Mouse (Mus musculus): ENCODE data around the gene Paqr6. TPM values are rescaled to one million over a fixed set of nuclear protein-coding genes. Genes with fewer than 3 reads are reported as not detected.

The Paqr6 gene
- polyA plus RNA-seq, 1 experiment from 2014 or later: 1.9 TPM

- Histone ChIP-seq H3K4me3 (no peak overlapping the region), H3K4me2 (no peak overlapping the region), H3K4me1 (replicated peaks) (no peaks in the 10 kb centered on the region), H3K27ac (replicated peaks) (no peak overlapping the region), H3K27me3 (no peaks in the 10 kb centered on the region), H3K9ac (no peak overlapping the region), H3K36me3 (no peaks in the 10 kb centered on the region), H3K9me3 (no peaks in the 10 kb centered on the region)
- WGBS: 73% methylated on average over 2 of the region's 2 CpGs
- no peak for ATAC-seq (ENCODE audit: low FRiP score, low read depth)
These were observed 34.3 kb downstream of the Paqr6 start for GRCm38 (mm10) chr3:88398666-88399065.

GRCm38 (mm10) chr3:88403522-88404230 is 39.3 kb downstream of the Paqr6 start:
- Histone ChIP-seq H3K27me3 (no peaks in the 10 kb centered on the region), H3K36me3 (no peaks in the 10 kb centered on the region), H3K4me2 (no peak overlapping the region), H3K27ac (replicated peaks) (no peak overlapping the region), H3K9ac (no peak overlapping the region), H3K4me3 (no peak overlapping the region), H3K9me3 (no peaks in the 10 kb centered on the region), H3K4me1 (replicated peaks) (0 out of 2 replicates have a peak, but pooled peaks cover 3% of the 10 kb centered on the region)
- ATAC-seq (ENCODE audit: low FRiP score, low read depth): no peak
- 94% methylated on average over 10 of the region's 10 CpGs for WGBS

DNA sequence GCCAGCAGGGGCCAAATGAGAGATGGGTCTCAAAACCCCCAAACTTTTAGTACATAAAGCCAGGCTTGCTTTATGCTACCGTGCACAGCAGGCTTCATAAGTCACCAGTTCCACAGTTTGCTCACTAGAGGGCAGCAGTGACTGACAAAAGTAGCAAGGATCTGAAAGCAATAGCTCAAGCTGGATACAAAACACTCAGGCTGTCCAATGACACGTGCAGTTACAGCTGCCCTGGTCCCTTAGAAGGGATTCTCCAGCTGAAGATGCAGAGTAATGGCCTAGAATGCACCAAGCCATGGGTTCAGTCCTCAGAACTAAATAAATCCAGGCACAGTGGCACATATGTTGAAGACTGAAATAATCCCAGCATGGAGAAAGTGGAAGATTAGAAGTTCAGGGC is 42.7 kb downstream of the Paqr6 start:
- no peaks in the 10 kb centered on the region for H3K27me3 ChIP-seq
- H3K9me3 ChIP-seq: no peaks in the 10 kb centered on the region
- H3K36me3 ChIP-seq: peaks cover 7% of the 10 kb centered on the region; the same call in 1 of the 2 replicates
- H3K27ac ChIP-seq (replicated peaks): no peak overlapping the region
- ATAC-seq (ENCODE audit: low FRiP score, low read depth): peak; percentile 57; the same call in 1 of the 2 replicates
- H3K9ac ChIP-seq: no peak overlapping the region
- WGBS: 0% methylated on average over 2 of the region's 2 CpGs
- H3K4me3 ChIP-seq: no peak overlapping the region
- no peak overlapping the region for H3K4me2 ChIP-seq
- peaks cover 21% of the 10 kb centered on the region for H3K4me1 ChIP-seq (replicated peaks)

DNA sequence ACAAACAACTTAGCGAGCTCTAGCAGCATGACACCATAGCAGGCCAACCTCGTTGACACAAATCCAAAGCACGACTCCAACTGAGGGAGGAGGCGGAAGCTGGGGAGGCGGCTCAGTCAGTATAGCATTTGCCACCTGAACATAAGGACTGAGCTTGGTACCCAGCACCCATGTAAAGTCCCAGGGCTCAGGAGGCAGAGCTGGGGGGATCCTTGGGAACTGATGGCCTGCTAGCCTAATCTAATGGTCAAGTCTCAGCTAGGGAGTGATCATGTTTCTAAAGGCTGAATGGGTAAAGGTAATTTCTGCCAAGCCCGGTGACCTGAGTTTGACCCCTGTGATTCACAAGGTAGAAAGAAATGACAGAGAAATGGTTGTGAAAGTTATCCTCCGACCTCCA is 43.1 kb downstream of the Paqr6 start:
- H3K36me3 ChIP-seq: peaks cover 11% of the 10 kb centered on the region
- H3K4me2 ChIP-seq: no peak overlapping the region
- H3K4me3 ChIP-seq: no peak overlapping the region
- H3K9ac ChIP-seq: no peak overlapping the region
- no peaks in the 10 kb centered on the region for H3K27me3 ChIP-seq
- WGBS: 62% methylated on average over 7 of the region's 7 CpGs
- H3K9me3 ChIP-seq: no peaks in the 10 kb centered on the region
- no peak for ATAC-seq (ENCODE audit: low FRiP score, low read depth)
- H3K27ac ChIP-seq (replicated peaks): no peak overlapping the region
- H3K4me1 ChIP-seq (replicated peaks): peaks cover 21% of the 10 kb centered on the region

DNA sequence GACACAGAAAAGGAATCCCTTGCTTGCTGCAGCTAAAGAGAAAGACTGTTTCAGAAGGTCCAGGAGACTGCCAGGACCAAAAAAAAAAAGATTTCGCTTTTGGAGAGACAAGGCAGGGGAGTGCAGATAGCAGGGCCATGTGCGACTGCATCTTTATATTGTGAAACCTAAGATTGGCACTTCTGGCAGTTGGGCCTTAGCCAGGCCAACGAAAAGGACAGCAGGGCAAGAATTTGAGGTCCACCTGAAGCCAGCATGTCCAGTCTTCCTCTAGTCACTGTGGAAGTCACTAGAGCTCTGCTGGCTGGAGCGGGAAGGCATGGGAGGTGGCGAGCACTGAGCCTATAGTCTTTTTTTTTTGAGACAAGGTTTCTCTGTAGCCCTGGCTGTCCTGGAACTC is 44.6 kb downstream of the Paqr6 start:
- H3K27me3 ChIP-seq: no peaks in the 10 kb centered on the region
- H3K4me3 ChIP-seq: peak overlapping the region; percentile 58; the same call in 1 of the 2 replicates
- peak overlapping the region; percentile 62; the same call in 1 of the 2 replicates for H3K9ac ChIP-seq
- H3K36me3 ChIP-seq: peaks cover 17% of the 10 kb centered on the region
- ATAC-seq (ENCODE audit: low FRiP score, low read depth): no peak
- H3K4me1 ChIP-seq (replicated peaks): peaks cover 21% of the 10 kb centered on the region
- no peaks in the 10 kb centered on the region for H3K9me3 ChIP-seq
- no peak overlapping the region for H3K27ac ChIP-seq (replicated peaks)
- peak overlapping the region; percentile 66 for H3K4me2 ChIP-seq
- WGBS: 72% methylated on average over 5 of the region's 5 CpGs

DNA sequence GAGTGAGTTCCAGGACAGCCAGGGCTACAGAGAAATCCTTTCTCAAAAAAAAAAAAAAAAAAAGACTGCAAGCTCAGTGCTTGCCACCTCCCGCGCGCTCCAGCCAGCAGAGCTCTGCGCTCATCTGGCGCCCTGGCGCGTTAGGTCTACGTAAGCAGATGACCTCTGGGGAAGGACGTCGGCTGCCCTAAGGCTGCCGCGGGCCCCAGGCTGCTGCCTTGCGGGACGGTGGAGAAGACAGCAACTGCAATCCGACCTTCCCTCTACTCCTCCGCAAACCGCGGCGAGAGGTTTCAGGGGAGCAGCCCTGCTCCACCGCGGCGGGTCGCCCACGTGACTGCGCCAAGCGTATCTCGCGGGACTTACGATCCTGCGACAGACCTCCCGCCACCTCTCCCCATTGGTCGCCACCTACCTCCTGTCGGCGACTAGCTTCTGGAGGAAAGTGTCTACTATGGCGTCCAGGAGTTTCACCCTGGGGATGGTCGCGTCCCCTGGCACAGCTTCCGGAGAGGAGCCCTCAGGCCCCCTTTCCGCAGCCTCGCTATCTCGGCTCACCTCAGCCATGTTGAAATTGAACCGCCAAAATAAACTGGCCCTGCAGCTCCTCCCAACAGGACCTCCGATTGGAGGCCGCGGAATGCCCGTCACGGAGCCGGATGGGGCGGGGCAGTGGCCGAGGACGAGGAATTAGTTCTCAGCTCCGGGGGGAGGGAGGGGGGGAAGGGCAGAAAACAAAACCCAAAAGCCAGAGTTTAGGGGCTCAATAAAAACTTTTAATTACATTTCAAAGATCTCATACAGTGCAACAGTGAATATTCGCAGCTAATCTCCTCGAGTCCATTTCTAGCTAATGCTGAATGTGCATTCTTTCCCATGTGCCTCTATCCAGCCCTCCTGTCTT is 45.6 kb downstream of the Paqr6 start, which contains the start of gene Pmf1:
TSS of gene Pmf1 (minus strand) at position 591 of the 904 bp plus-strand sequence.
- Histone ChIP-seq H3K9ac (peak within 1 kb of the TSS; percentile 62), H3K36me3 (peaks cover 27% of the 10 kb centered on the region), H3K4me3 (peak within 1 kb of the TSS; percentile 58), H3K27me3 (no peaks in the 10 kb centered on the region), H3K9me3 (no peaks in the 10 kb centered on the region), H3K4me1 (replicated peaks) (peaks cover 21% of the 10 kb centered on the region), H3K27ac (replicated peaks) (peak within 1 kb of the TSS; percentile 84), H3K4me2 (peak within 1 kb of the TSS; percentile 66)
- WGBS: under 1% methylated on average over 54 of the region's 54 CpGs
- ATAC-seq (ENCODE audit: low FRiP score, low read depth): peak; percentile 92

DNA sequence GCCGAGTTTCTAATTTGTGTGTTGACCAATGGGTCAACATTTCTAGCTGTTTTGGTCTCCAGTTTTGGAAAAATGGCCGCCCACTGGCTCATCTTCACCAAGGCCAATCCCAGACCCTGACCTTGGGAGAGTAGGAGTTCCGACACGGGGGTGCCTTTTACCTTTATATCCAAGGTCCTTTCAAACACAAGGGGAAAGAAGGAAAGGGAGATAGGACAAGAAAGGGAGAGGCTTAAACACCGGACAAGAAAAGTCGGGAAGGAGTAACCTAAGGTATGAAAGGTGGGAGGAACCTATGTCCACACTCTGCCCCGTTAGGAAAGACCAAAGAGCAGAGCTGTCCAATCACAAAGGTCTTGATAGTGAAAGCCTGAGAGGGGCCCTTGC is 46.3 kb downstream of the Paqr6 start:
- peaks cover 21% of the 10 kb centered on the region for H3K4me1 ChIP-seq (replicated peaks)
- 29% methylated on average over 7 of the region's 7 CpGs for WGBS
- H3K36me3 ChIP-seq: peaks cover 29% of the 10 kb centered on the region
- H3K9me3 ChIP-seq: no peaks in the 10 kb centered on the region
- H3K4me2 ChIP-seq: peak overlapping the region; percentile 66
- peak overlapping the region; percentile 58 for H3K4me3 ChIP-seq
- H3K27me3 ChIP-seq: no peaks in the 10 kb centered on the region
- H3K9ac ChIP-seq: peak overlapping the region; percentile 62
- H3K27ac ChIP-seq (replicated peaks): peak overlapping the region; percentile 84
- ATAC-seq (ENCODE audit: low FRiP score, low read depth): no peak

DNA sequence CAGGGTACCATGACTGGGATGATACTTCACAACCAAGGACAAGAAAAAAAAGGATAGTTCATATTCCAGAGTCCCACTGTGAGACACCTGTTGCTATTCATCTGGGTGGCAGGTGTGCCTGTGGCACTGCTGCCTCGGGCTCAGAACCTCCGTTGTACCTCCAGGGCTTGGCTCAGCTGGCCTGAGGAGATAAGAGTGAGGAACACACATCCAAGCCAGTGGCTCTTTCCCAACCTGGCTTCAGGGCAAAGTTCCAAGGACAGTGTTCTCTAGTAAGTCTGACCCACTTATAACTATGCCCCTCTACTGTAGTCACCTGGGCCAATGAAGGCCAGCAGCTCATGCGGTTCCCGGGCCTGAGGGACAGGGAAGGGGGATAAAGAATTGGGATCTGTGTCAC is 47.3 kb downstream of the Paqr6 start:
- ATAC-seq (ENCODE audit: low FRiP score, low read depth): no peak
- Histone ChIP-seq H3K4me1 (replicated peaks) (peaks cover 21% of the 10 kb centered on the region), H3K4me2 (no peak overlapping the region), H3K36me3 (peaks cover 33% of the 10 kb centered on the region), H3K9ac (no peak overlapping the region), H3K27me3 (no peaks in the 10 kb centered on the region), H3K27ac (replicated peaks) (no peak overlapping the region), H3K4me3 (no peak overlapping the region), H3K9me3 (no peaks in the 10 kb centered on the region)
- WGBS: 97% methylated on average over 4 of the region's 4 CpGs

DNA sequence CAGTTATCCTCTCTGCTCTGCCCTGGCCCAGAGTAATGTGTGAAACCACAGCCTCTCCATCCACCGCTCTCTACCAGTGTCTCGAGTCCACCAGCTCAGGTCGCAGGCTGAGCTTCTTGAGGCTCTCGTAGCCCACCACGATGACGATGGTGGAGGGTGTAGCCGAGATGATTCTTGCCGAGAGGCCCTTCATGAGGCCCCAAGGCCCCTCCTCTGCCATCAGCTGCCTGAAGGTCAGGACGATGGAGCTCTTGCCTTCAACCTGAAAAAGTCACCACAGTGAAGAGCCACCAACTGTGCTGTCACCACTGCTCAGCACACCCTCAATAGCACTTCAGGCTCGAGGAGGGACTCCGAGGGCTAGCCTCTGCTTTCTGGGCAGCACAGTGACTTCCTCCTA is 48.3 kb downstream of the Paqr6 start:
- H3K9me3 ChIP-seq: no peaks in the 10 kb centered on the region
- H3K36me3 ChIP-seq: peaks cover 41% of the 10 kb centered on the region
- ATAC-seq (ENCODE audit: low FRiP score, low read depth): no peak
- H3K27ac ChIP-seq (replicated peaks): no peak overlapping the region
- H3K27me3 ChIP-seq: no peaks in the 10 kb centered on the region
- peaks cover 21% of the 10 kb centered on the region for H3K4me1 ChIP-seq (replicated peaks)
- H3K4me2 ChIP-seq: no peak overlapping the region
- H3K4me3 ChIP-seq: no peak overlapping the region
- H3K9ac ChIP-seq: no peak overlapping the region
- 93% methylated on average over 11 of the region's 11 CpGs for WGBS

DNA sequence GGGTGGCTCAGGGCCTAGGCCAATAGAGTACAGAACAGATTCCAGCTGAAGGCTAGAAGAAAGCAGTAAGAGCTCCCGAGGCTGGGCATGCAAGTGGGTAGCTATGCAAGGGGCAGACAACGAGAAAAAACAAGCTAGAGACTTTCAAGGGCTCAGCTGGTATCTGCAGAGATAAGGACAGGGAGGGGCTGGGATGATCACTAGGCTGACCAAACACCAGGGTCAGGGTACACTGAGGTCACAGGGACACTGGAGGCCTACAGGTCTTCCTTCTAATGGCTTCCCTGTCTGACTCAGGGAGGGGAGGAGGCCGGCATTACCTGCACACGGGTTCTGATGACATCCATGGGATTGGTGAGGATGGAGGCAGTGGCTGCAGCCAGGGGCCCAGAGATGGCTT is 51.3 kb downstream of the Paqr6 start:
- peaks cover 14% of the 10 kb centered on the region for H3K4me1 ChIP-seq (replicated peaks)
- 89% methylated on average over 4 of the region's 4 CpGs for WGBS
- H3K36me3 ChIP-seq: peaks cover 64% of the 10 kb centered on the region

DNA sequence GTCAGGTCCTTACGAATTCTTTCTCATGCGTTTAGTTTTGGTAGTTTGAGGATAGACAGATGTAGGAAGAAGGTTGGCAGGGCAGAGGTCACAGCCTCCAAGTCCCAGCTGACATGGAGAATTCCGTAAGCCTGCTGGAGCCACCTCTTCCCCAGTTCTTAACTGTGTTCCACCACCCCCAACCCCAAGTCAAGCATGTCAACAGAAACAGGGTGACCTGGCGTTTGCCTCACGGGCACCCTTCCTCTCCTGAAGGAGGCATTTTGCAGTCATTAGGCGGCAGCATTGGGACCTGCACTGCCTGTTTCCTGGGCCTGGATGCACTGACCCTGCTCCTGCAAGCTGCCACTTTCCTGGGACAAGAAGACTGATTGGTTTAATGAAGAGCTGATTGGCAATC is 53.6 kb downstream of the Paqr6 start:
- Histone ChIP-seq H3K4me1 (replicated peaks) (peaks cover 29% of the 10 kb centered on the region), H3K4me2 (no peak overlapping the region), H3K36me3 (peaks cover 53% of the 10 kb centered on the region), H3K27me3 (no peaks in the 10 kb centered on the region), H3K4me3 (no peak overlapping the region), H3K9ac (no peak overlapping the region), H3K9me3 (no peaks in the 10 kb centered on the region), H3K27ac (replicated peaks) (no peak overlapping the region)
- WGBS: 86% methylated on average over 6 of the region's 6 CpGs
- ATAC-seq (ENCODE audit: low FRiP score, low read depth): no peak

More for the DNA sequence above, 51.3 kb downstream of the Paqr6 start:
- Histone ChIP-seq H3K4me3 (no peak overlapping the region), H3K27ac (replicated peaks) (no peak overlapping the region), H3K9me3 (no peaks in the 10 kb centered on the region), H3K4me2 (no peak overlapping the region), H3K27me3 (no peaks in the 10 kb centered on the region), H3K9ac (no peak overlapping the region)
- no peak for ATAC-seq (ENCODE audit: low FRiP score, low read depth)
